Mouse (Mus musculus): Measurements from ENCODE around the gene Mefv.

Mefv gene

DNA sequence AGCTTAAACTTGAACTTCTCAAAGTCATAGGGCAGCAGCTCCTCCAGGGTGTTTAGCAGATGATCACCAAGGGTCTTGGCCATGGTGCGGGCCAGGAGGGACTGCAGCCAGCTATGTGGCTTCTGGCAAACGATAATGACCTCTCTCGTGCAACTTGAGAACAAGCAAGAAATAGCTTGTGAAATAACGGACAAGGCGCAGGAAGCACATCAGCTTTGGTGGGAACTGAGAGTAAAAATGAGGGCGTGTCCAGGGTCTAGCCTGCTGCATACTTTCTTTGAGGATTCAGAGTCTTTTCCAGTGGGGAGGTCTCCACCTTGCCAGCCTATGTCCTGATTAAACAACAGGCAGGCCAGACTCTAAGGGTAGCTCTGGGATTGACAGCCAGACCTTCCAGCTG is at the start of gene Mefv:
TSS of gene Mefv (minus strand) at position 118 of the 400 bp plus-strand sequence.
- TF ChIP-seq GATA4 (IDR thresholded peaks at IDR 0.05; ENCODE audit: insufficient replicate concordance, low read length): no peak

DNA sequence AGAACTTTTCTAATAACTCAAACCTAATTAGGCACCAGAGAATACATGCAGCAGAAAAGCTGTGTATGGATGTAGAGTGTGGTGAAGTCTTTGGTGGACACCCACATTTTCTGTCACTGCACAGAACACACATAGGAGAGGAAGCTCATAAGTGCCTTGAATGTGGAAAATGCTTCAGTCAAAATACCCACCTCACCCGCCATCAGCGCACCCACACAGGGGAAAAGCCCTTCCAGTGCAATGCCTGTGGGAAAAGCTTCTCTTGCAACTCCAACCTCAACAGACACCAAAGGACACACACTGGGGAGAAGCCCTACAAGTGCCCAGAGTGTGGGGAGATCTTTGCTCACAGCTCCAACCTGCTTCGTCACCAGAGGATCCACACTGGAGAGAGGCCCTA is 31.1 kb upstream of the Mefv start:
- no peak for TF ChIP-seq GATA4 (IDR thresholded peaks at IDR 0.05; ENCODE audit: insufficient replicate concordance, low read length)

DNA sequence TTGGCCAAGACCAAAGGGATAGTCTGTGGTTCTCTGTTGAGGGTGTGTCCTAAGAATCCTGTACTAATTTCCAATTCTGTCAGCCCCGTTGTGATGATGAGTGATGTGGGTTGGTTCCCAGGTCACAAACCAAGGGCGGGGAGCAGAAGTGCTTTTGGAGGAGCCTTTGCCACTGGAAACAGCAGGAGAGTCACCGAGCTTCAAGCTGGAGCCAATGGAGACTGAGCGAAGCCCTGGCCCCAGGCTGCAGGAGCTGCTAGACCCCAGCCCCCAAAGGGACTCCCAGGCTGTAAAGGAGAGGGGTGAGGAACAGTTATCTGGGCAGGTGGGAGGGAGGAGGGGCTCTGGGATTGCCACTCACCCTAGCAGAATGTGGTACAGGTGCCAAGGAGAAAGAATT is 27.8 kb upstream of the Mefv start:
- no peak for TF ChIP-seq GATA4 (IDR thresholded peaks at IDR 0.05; ENCODE audit: insufficient replicate concordance, low read length)

DNA sequence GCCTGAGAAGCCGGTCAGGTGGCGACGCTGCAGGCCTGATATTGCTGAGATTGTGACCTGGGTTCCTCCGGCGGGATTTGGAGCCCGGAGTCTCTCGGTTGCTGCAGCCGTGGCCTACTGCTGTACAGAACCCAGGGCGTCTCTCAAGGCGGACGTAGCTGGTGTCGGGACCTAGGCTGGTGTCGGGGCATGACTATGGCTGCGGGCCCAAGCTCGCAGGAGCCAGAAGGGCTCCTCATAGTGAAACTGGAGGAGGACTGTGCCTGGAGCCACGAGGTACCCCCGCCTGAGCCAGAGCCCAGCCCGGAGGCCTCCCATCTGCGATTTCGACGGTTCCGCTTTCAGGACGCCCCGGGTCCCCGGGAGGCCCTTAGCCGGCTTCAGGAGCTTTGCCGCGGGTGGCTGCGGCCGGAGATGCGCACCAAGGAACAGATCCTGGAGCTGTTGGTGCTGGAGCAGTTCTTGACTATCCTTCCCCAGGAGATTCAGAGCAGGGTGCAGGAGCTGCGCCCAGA is 26.3 kb upstream of the Mefv start:
- no peak for TF ChIP-seq GATA4 (IDR thresholded peaks at IDR 0.05; ENCODE audit: insufficient replicate concordance, low read length)

DNA sequence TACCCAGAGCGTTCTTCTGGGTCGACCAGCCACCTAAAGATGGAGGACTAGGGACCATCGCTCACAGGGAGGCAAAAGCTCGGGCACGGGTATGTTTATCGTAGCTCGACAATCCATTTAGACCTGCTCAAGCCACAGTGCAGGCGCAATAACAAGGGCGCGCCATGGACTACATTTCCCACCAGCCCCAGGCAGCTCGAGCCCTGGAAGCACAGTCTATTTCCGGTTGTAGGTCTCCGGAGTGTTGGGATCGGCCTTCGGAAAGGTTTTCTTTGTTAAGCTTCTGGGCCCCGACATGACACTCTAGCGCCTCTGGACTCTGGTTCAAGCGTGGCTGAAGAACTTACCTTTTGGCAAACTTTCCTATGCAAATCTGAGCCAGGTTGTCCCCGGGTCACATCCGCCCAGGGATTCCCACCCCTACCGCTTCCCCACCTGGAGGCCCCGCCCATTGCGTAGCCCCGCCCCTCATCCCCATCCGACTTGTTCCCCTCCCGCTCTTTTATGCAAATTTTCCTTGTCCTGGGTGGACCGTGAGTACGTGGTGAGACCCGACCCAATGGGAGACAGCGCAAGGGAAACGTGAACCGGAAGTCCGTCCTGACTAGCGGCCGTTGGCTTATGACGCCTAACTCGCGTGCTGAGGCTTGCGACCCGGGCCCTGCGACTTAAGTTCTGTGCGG is 25.7 kb upstream of the Mefv start, which contains the start of gene Zfp263:
TSS of gene Zfp263 (plus strand) at position 591 of the 683 bp plus-strand sequence.
- no peak for TF ChIP-seq GATA4 (IDR thresholded peaks at IDR 0.05; ENCODE audit: insufficient replicate concordance, low read length)

DNA sequence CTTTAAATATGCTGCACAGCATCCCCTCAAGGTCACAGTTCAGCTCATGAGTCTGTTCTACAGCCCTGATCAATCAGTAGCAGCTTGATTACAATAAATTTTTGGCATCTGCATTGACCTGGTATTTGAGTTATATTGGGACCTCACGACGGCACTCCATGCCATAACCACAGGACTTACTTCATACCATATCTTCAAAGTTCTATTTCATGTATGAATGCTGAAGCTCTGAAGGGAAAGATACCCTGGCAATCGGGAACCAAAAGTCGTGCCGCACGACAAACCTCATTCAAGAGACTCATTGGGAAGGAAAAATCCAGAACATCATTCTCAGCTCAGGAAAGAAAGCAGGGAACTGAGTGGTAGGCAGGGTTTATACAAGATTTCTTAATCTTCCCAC is 24.6 kb upstream of the Mefv start:
- no peak for TF ChIP-seq GATA4 (IDR thresholded peaks at IDR 0.05; ENCODE audit: insufficient replicate concordance, low read length)

DNA sequence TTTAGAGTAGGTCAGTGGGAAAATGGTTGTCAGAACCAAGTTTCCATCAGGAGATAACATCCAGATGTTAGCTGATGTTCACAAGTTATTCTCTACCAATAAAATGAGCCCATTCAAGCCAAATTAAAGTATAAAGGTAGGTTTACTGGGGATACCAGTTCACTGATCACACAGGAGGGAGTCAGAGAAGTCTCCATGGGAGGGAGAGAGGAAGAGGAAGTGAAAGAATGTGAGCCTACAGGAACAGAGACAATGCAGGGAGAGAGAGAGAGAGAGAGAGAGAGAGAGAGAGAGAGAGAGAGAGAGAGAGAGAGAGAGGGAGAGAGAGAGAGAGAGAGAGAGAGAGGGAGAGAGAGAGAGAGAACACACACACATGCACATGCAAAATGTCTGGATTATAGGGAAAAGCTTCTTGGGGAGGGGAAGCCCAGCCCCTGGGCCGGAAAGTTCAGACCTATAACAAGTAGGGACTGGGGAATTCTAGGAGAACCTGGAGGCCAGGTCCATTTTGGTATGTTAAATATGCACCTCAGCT is 15.4 kb upstream of the Mefv start:
- TF ChIP-seq GATA4 (IDR thresholded peaks at IDR 0.05; ENCODE audit: insufficient replicate concordance, low read length): no peak

DNA sequence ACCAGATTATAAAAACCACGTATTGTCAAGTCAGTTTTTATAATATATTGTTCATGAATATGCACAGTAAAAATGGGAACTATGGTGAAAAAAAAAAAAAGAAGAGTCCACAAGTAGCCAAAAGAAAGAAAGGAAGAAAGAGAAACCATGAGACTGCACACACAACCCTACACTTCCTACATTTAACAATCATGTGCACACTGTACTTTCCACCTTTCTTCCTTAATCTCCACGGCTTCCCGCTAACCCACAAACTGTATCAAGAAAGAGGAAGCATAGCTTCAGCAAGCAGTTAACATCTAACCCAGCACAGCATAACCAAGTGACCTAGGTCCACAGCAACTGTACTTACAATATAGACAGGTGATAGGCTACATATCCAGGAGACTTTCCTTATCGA is 14.7 kb upstream of the Mefv start:
- TF ChIP-seq GATA4 (IDR thresholded peaks at IDR 0.05; ENCODE audit: insufficient replicate concordance, low read length): no peak

DNA sequence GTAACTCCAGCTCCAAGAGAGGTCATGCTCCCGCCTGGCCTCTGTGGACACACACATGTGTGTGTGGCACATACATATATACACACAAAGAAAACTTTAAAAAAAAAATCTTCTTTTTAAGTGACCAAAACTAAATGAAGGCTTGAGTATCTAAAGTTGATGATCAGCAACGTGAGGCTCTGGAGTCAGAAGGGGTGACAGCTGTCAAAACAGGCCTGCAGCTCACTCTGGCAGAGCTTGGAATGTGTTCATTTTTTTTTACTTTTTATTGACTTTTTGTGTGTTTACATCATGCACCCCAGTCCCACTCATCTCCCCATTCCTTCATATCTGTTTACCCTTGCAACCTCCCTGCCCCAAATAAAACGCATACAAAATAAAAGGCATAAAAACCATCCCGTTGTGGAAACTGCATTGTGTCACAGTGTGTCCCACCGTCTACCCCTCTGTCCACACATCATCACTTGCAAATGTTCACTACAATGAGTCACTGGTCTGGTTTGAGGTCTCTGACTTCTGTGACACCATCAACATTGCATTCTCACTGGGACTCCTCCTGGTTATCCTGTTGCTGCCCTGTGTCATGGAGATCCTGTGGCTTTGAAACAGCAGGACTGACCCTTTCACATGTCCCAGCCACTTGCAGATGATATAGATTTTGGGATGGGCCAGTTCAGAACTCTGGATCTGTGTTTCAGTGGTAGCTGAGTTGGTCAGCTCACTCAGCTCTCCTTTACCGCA is 10.3 kb upstream of the Mefv start:
- TF ChIP-seq GATA4 (IDR thresholded peaks at IDR 0.05; ENCODE audit: insufficient replicate concordance, low read length): no peak

DNA sequence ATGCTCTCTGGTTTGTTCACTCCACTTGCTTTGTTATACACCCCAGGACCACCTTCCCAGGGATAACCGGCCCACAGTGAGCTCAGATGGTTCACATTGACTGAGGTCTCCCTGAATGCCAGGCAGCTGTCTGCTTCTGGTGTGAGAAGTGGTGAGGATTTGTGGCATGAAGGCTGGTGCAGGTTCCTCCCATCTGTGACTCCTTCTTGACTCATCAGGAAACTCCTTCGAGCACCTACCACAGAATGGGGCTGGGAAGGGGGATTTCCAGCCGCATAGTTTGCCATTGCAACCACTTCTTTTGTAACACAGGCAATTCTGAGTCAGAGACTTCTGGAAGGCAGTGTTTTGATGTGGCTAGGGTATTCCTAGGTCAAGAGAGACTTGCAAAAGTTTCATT is 5.3 kb upstream of the Mefv start:
- no peak for TF ChIP-seq GATA4 (IDR thresholded peaks at IDR 0.05; ENCODE audit: insufficient replicate concordance, low read length)

DNA sequence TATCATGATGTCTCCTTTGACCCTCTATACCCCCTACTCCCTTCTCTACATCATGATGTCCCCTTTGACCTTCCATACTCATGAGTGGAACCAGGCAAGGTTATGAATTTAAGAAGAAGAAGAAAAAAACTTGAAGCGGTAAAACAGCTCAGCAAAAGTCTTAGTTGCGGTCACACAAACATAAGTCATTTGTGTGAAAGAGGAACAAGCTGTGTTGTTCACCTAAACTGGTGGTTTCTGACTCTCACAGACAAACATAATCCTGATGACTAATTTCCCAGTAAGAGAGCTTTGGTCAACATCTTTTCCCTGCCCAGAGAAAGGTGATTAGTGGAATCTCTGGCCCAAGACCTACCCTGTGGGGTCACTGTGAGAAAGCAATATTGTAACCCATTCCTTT is 3.2 kb downstream of the Mefv start:
- TF ChIP-seq GATA4 (IDR thresholded peaks at IDR 0.05; ENCODE audit: insufficient replicate concordance, low read length): no peak

DNA sequence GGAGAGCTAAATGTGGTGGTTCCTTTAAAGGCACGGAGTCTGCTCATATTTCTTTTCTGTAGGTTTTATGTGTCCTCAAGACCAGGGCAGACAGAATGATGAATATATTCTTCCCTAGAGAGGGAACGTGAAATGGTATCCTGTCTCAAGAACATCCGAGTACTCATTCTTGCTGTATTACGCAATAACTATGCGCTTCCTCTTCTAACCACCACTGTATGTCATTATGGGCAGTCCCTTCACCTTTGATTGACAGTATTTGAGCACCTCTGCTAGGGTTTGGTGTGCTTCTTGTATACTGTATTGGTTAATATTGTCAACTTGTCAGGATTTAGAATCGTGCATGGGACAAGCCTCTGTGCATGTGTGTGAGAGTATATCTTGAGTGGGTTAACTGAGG is 11.2 kb downstream of the Mefv start:
- TF ChIP-seq GATA4 (IDR thresholded peaks at IDR 0.05; ENCODE audit: insufficient replicate concordance, low read length): no peak

DNA sequence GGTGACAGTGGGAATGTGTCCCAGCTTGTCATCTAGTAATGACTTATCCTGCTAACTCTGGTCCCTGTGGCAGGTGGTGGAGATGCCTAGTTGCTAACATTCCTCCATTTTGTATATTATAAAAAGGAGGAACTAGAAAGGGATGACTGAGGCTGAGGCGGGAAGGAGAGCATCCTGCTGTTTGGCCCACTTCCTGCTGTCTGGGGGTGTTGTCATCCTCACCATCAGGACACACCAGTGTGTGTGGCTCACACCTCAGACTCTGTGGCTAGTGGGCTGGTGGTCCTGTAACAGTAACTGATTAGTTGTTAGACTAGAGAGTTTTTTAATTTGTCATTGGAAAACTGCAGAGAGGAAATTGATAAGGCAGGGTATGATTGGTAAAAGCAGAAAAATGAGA is 17.0 kb downstream of the Mefv start:
- TF ChIP-seq GATA4 (IDR thresholded peaks at IDR 0.05; ENCODE audit: insufficient replicate concordance, low read length): no peak

DNA sequence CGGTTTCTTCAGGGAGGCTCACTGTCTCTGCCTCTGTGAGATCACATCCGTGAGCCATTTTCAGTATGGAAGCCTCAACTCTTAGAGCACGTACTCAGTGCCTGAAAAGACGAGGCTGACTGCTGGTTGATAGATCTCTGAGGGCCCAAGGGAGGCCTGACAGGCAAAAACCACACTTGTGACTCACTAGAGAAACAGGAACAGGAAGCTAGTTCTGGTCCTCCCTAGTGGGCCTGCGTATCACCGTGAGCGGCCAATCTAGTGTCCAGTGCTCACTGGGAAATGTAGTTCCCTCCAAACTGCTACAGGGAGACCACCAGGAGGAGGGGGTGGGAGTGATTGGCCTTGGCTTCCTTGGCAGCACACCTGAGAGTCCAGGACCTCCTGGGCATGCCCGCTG is 18.6 kb downstream of the Mefv start:
- TF ChIP-seq GATA4 (IDR thresholded peaks at IDR 0.05; ENCODE audit: insufficient replicate concordance, low read length): no peak

Measured in liver, adult (tissue).